Mouse (Mus musculus) C2C12 (cell line): ENCODE measurements at regions not wholly inside any gene's neighbourhood (a gene's known extent, or its start where the extent isn't known, plus 50 kb on each side); places are given as distances from the start of the nearest gene placed in this dataset.

Source experiments
- H3K27me3 ChIP-seq: one replicate; pipeline ENCODE4 v1.6.1; 2011; ENCODE audit not compliant: control insufficient read depth, insufficient read depth, insufficient read length
- H3K36me3 ChIP-seq: one replicate; pipeline ENCODE4 v1.6.1; 2011; ENCODE audit not compliant: control insufficient read depth, insufficient read depth
- H3K4me3 ChIP-seq: one replicate; pipeline ENCODE4 v1.5.1; 2011; ENCODE audit warnings: mild to moderate bottlenecking, control low read depth; ENCODE audit not compliant: poor library complexity, insufficient read depth, severe bottlenecking
- H3K79me2 ChIP-seq: one replicate; pipeline ENCODE4 v1.6.1; 2011; ENCODE audit not compliant: control insufficient read depth, insufficient read depth
- H3K79me3 ChIP-seq: one replicate; pipeline ENCODE4 v1.6.1; 2011; ENCODE audit warnings: low read depth, control low read depth
- H3ac ChIP-seq: one replicate; pipeline ENCODE3; 2011; ENCODE audit warnings: low read depth; ENCODE audit not compliant: control insufficient read depth, insufficient read length
- CEBPB ChIP-seq: IDR thresholded peaks from one replicate; pipeline ENCODE4 v1.6.1; 2011; ENCODE audit warnings: low read depth, mild to moderate bottlenecking, control low read depth, moderate library complexity
- CTCF ChIP-seq: IDR thresholded peaks from one replicate; pipeline ENCODE4 v1.5.1; 2011; ENCODE audit not compliant: control insufficient read depth, insufficient read depth, insufficient read length
- FOSL1 ChIP-seq: IDR thresholded peaks from one replicate; pipeline ENCODE4 v1.8.0; 2011; ENCODE audit warnings: mild to moderate bottlenecking, low read length; ENCODE audit not compliant: poor library complexity, insufficient read depth, severe bottlenecking
- MAX ChIP-seq: IDR thresholded peaks from one replicate; pipeline ENCODE4 v1.6.1; 2011; ENCODE audit warnings: mild to moderate bottlenecking, control low read depth
- MYOD1 ChIP-seq: IDR thresholded peaks from one replicate; pipeline ENCODE4 v1.6.1; 2011; ENCODE audit warnings: low read depth; ENCODE audit not compliant: control insufficient read depth, insufficient read length
- MYOG ChIP-seq: IDR thresholded peaks from one replicate; pipeline ENCODE4 v1.6.1; 2011; ENCODE audit not compliant: control insufficient read depth, insufficient read length; ENCODE audit errors: extremely low read depth
- USF1 ChIP-seq: IDR thresholded peaks from one replicate; pipeline ENCODE4 v1.6.1; 2011; ENCODE audit warnings: low read depth, mild to moderate bottlenecking, control low read depth, moderate library complexity

DNA sequence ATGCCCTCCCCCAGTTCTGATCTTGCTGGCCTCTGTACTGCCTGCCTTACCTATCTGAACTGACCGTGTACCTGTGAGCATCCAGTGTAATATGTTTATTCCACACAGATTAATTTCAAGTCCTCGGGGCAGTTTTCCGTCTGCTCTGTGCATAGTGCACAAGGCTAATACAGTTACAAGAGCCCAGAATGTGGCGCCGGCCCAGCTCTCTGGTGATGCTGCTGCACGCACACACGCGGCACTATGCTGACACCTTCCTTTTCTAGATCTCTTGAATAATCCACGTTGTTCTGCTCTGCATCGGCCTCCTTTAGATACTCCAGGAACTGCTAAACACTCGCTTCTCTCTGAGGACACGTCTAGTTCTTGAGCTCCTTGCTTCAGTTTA lies 55.9 kb upstream of the Cpsf6 start:
- no peak overlapping the region for H3K4me3 ChIP-seq
- no peaks in the 10 kb centered on the region for H3K27me3 ChIP-seq
- no peaks in the 10 kb centered on the region for H3K79me3 ChIP-seq
- H3K79me2 ChIP-seq = no peaks in the 10 kb centered on the region
- H3K36me3 ChIP-seq = no peaks in the 10 kb centered on the region
- no peak for TF ChIP-seq MYOG
- TF ChIP-seq MAX = no peak
- no peak for TF ChIP-seq MYOD1
- no peak for TF ChIP-seq FOSL1
- no peak for TF ChIP-seq CEBPB
- TF ChIP-seq CTCF = no peak
- no peak for TF ChIP-seq USF1
- H3ac ChIP-seq = peak overlapping the region; percentile 18

DNA sequence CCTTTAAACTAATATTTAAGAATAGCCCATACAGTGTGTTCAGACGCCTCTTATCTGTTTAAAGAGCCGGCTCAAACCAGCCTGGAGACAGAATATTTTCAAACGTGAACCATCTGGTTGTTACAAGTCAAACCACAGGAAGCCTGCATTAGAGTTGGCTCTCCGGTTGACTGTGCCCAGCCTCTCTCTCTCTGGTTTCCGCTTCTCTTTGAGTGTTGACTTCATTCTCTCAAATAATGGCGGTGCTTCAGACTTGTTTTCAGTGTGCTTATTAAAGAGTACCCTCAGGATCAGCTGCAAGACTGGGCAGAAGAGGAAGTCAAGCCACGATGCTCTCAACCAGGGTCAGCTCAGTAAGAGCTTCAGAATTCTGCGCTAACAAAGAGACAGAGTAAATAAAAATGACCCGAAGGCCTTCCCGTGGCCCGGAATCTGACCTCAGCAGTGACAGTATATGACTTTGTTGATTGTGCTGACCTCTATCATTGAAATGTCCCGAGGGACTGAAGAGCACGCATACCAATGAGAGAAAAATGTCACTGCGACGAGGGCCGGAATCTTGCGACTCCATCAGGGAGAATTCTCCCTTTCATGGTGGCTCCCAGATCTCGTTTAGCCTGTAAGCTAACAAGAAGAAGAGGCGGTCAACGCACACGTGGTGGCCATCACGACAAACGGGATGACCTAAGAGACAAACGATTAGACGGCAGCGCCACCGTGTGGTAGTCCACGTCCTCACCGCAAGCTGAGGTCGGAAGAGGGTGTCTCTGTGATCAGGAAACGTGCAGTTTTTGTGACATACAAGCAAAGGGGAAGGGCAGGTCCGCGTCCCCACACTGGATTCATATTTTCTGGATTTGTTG lies 55.3 kb upstream of the Cpsf6 start:
- H3ac ChIP-seq = peak overlapping the region; percentile 18
- no peak overlapping the region for H3K4me3 ChIP-seq
- H3K79me3 ChIP-seq = no peaks in the 10 kb centered on the region
- no peaks in the 10 kb centered on the region for H3K79me2 ChIP-seq
- no peaks in the 10 kb centered on the region for H3K36me3 ChIP-seq
- H3K27me3 ChIP-seq = no peaks in the 10 kb centered on the region
- no peak for TF ChIP-seq MYOG
- no peak for TF ChIP-seq FOSL1
- peak; percentile 97 for TF ChIP-seq CTCF
- no peak for TF ChIP-seq MYOD1
- TF ChIP-seq CEBPB = no peak
- TF ChIP-seq USF1 = peak; percentile 56
- peak; percentile 78 for TF ChIP-seq MAX

GRCm38 (mm10) chr10:117434293-117434842 lies 54.6 kb upstream of the Cpsf6 start:
- Histone ChIP-seq H3K4me3 (no peak overlapping the region), H3K36me3 (no peaks in the 10 kb centered on the region), H3K79me2 (no peaks in the 10 kb centered on the region), H3K79me3 (no peaks in the 10 kb centered on the region), H3ac (no peak overlapping the region), H3K27me3 (peaks cover 3% of the 10 kb centered on the region)
- no peak for TF ChIP-seq FOSL1
- TF ChIP-seq MYOG = no peak
- no peak for TF ChIP-seq CEBPB
- no peak for TF ChIP-seq MAX
- no peak for TF ChIP-seq CTCF
- TF ChIP-seq USF1 = no peak
- no peak for TF ChIP-seq MYOD1

GRCm38 (mm10) chr10:117433547-117434292 lies 53.9 kb upstream of the Cpsf6 start:
- no peak overlapping the region for H3ac ChIP-seq
- peaks cover 3% of the 10 kb centered on the region for H3K27me3 ChIP-seq
- H3K79me3 ChIP-seq = no peaks in the 10 kb centered on the region
- TF ChIP-seq USF1 (no peak), MYOG (no peak), MYOD1 (no peak), FOSL1 (no peak), CEBPB (no peak), CTCF (no peak), MAX (no peak)
- no peaks in the 10 kb centered on the region for H3K79me2 ChIP-seq
- H3K36me3 ChIP-seq = no peaks in the 10 kb centered on the region
- no peak overlapping the region for H3K4me3 ChIP-seq

DNA sequence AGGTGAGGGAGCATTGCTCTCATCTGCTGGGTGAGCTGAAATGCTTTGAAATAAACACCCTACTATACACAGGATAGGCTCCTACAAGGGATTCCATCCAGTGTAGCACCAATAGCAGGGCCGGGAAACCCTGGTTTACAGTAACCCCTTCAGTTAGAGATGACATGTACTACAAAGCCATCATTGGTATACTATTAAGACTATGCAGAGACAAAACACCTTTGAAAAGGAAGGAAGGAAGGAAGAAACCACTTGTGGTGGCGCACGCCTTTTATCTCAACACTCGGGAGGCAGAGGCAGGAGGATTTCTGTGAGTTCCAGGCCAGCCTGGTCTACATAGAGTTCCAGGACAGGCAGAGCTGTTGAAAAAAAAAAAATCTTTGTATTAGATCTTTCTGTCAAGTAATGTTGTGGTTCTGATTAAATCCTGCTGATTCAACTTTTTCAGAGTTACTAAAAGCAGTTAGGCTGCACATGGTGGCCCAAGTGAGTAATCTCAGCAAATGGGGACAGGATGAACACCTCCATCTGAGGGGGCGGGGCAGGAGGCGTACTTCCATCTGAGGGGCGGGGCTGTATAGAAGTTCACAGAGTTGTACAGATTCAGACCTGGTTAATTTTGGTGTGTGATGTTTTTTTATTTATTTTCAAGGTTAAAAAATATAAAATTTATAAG lies 53.2 kb upstream of the Cpsf6 start:
- Histone ChIP-seq H3ac (no peak overlapping the region), H3K36me3 (no peaks in the 10 kb centered on the region), H3K79me3 (no peaks in the 10 kb centered on the region), H3K4me3 (no peak overlapping the region), H3K79me2 (no peaks in the 10 kb centered on the region), H3K27me3 (peaks cover 3% of the 10 kb centered on the region)
- no peak for TF ChIP-seq CTCF
- TF ChIP-seq CEBPB = no peak
- TF ChIP-seq MAX = no peak
- no peak for TF ChIP-seq MYOD1
- no peak for TF ChIP-seq USF1
